In the genomic region with DNA sequence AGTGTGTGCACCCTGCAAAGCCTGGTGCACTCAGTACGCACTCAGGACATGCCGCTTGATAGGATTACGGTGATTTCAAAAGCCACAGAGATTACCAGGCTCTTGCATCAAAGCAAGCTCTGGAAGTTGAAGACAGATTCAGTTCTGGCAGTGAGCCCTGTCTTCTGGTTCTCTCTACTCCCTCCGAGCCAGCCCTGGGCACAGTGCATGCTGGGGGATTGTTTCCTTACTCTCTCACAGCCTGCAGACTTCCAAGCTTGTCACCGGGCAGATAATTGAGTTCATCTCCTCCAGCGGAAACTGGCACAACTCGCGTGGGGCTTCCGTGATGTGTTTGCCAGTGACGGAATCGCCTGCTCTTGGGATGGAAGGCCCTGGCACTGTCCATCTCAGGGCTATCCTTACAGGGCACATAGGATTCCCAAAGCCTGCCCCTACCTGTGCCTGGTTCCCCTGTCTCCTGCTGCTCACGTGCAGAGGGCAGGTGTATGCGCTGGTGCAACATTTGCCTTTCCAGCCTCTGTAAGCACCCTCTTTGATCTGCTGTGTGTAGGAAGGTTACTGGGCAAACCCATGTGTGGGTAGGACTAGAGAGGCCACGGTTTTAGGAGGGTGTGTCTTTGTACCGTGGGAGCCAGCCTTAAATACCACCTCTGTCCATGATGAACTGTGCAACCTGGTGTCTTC, we compare ENCODE assay signal across 9 mouse cellular contexts. TPM values are rescaled to one million over a fixed set of nuclear protein-coding genes. Genes with fewer than 3 reads are reported as not detected.
A peak's percentile ranks its signal among the peaks of the same experiment; 100 is the strongest.
DNase-seq lines count a peak whose midpoint lies in the region; ATAC-seq and TF ChIP-seq lines count a peak whose summit lies in the region.
"Had no signal": no experiment of that assay in that cellular context is flagged by ENCODE, and none has a peak within 500 bp of the region (broad histone marks: within the 10 kb centered on the region; RNA-seq: fewer than 3 reads in every experiment).

No protein-coding gene starts in this region.

- H3K27ac ChIP-seq in kidney, embryonic 14.5 days (ENCODE audit: low read depth, low read length): no peak overlapping the region; the same call in 1 of the 2 replicates
- peak overlapping the region; percentile 39; the same call in 1 of the 2 replicates for H3K27ac ChIP-seq in heart, embryonic 12.5 days (ENCODE audit: poor library complexity, severe bottlenecking)

- no peaks in the 10 kb centered on the region for H3K9me3 ChIP-seq in kidney, embryonic 14.5 days (ENCODE audit: control insufficient read depth, low read length)
- H3K9me3 ChIP-seq in heart, embryonic 12.5 days (replicated peaks): no peaks in the 10 kb centered on the region

- H3K36me3 ChIP-seq in kidney, embryonic 14.5 days (ENCODE audit: control insufficient read depth, insufficient read depth, low read length): no peaks in the 10 kb centered on the region
- no peaks in the 10 kb centered on the region for H3K36me3 ChIP-seq in heart, embryonic 12.5 days

- H3K4me2 ChIP-seq in kidney, embryonic 14.5 days (replicated peaks; ENCODE audit: low read depth, low read length): no peak overlapping the region
- H3K4me2 ChIP-seq in heart, embryonic 12.5 days: peak overlapping the region; percentile 27; the same call in 1 of the 2 replicates

- DNase-seq in kidney, adult 11 months: peak; percentile 18
- DNase-seq in brain, embryonic 14.5 days (ENCODE audit: low read depth): peak; percentile 92
- DNase-seq in layer of hippocampus, adult 9-11 months: peak; percentile 42
- DNase-seq in retina, postnatal 7 days (ENCODE audit: low read depth, low spot score): peak; percentile 41
- DNase-seq in thymus, postnatal 0 days (ENCODE audit: low spot score): no peak

- H3K9ac ChIP-seq in kidney, embryonic 14.5 days (ENCODE audit: low read depth, low read length): no peak overlapping the region
- H3K9ac ChIP-seq in heart, embryonic 12.5 days: no peak overlapping the region; the same call in 1 of the 2 replicates

- 77% methylated on average over 15 of the region's 15 CpGs for WGBS in kidney, embryonic 14.5 days
- 41% methylated on average over 15 of the region's 15 CpGs for WGBS in heart, embryonic 12.5 days

- no peak for TF ChIP-seq CTCF in brain, embryonic 14.5 days (IDR thresholded peaks at IDR 0.05; ENCODE audit: borderline replicate concordance, extremely low read depth, insufficient read depth, insufficient read length)

- TF ChIP-seq POLR2A in brain, embryonic 14.5 days (IDR thresholded peaks at IDR 0.05; ENCODE audit: borderline replicate concordance, extremely low read depth, insufficient read depth, insufficient read length, poor library complexity, severe bottlenecking): no peak

- no peak for ATAC-seq in kidney, embryonic 14.5 days (ENCODE audit: low FRiP score, low TSS enrichment)
- peak; percentile 76; the same call in 1 of the 2 replicates for ATAC-seq in heart, embryonic 12.5 days (ENCODE audit: insufficient number of reproducible peaks, low FRiP score)
- ATAC-seq in CD4-positive, CD25-positive, alpha-beta regulatory T cell, adult 4 months: no peak
- ATAC-seq: Patski had no signal

- no peak overlapping the region for H3K4me3 ChIP-seq in kidney, embryonic 14.5 days (ENCODE audit: low read length)
- H3K4me3 ChIP-seq in heart, embryonic 12.5 days: no peak overlapping the region

- no peaks in the 10 kb centered on the region for H3K27me3 ChIP-seq in kidney, embryonic 14.5 days (ENCODE audit: control insufficient read depth, insufficient read depth, low read length)
- H3K27me3 ChIP-seq in heart, embryonic 12.5 days (replicated peaks): no peaks in the 10 kb centered on the region
- H3K27me3 ChIP-seq: Patski had no signal

- no peaks in the 10 kb centered on the region for H3K4me1 ChIP-seq in kidney, embryonic 14.5 days (ENCODE audit: control insufficient read depth, insufficient read depth, low read length)
- peaks cover 13% of the 10 kb centered on the region for H3K4me1 ChIP-seq in heart, embryonic 12.5 days (replicated peaks)

RNA-seq across cellular contexts. Expression of a gene that starts 32.7 kb away (rescaled TPM):
- polyA plus RNA-seq in kidney, embryonic 14.5 days (2014; fragmentation: Nextera tagmentation; extraction: Ambion mirVana): 2.4 and 3.0 TPM in 2 replicates
- 7.3 and 7.8 TPM in 2 replicates for polyA plus RNA-seq in brain, embryonic 14.5 days (2012; rRNA removed)
- 37.7 and 37.9 TPM in 2 replicates for polyA plus RNA-seq in heart, embryonic 12.5 days (2016; fragmentation: Nextera tagmentation; extraction: Ambion mirVana)
- polyA plus RNA-seq in CD4-positive, CD25-positive, alpha-beta regulatory T cell, adult 4 months (2017; shearing (Covaris generic)): not detected
- 13.8 and 14.4 TPM in 2 replicates for polyA plus RNA-seq in thymus, postnatal 0 days (2015; fragmentation: Nextera tagmentation; extraction: Ambion mirVana)
